ENCODE assay signal across 20 mouse cellular contexts in genomic region chr16:91830260-91830659, GRCm38 (mm10).
A peak's percentile ranks its signal among the peaks of the same experiment; 100 is the strongest.
DNase-seq lines count a peak whose midpoint lies in the region; ATAC-seq and TF ChIP-seq lines count a peak whose summit lies in the region.
"Had no signal": no experiment of that assay in that cellular context is flagged by ENCODE, and none has a peak within 500 bp of the region (broad histone marks: within the 10 kb centered on the region; RNA-seq: fewer than 3 reads in every experiment).

No protein-coding gene starts in this region.

- no peak overlapping the region for H3K9ac ChIP-seq in ES-Bruce4 (ENCODE audit: low read depth, poor library complexity, severe bottlenecking)
- no peak overlapping the region for H3K9ac ChIP-seq in hindbrain, embryonic 16.5 days (ENCODE audit: low read depth, low read length)
- H3K9ac ChIP-seq in kidney, postnatal 0 days (ENCODE audit: low read depth, low read length), result no peak overlapping the region
- H3K9ac ChIP-seq: embryonic facial prominence, embryonic 13.5 days; heart, embryonic 13.5 days; liver, embryonic 14.5 days had no signal

- peaks cover 37% of the 10 kb centered on the region for H3K36me3 ChIP-seq in E14TG2a.4 (ENCODE audit: insufficient read depth, low read length)
- H3K36me3 ChIP-seq in ES-Bruce4 (ENCODE audit: control insufficient read depth, insufficient read depth, low read length, poor library complexity, severe bottlenecking), result peaks cover 6% of the 10 kb centered on the region; the same call in 1 of the 2 replicates
- H3K36me3 ChIP-seq in hindbrain, embryonic 16.5 days (ENCODE audit: control insufficient read depth, insufficient read depth, low read length), result peaks cover 11% of the 10 kb centered on the region
- H3K36me3 ChIP-seq in kidney, postnatal 0 days (ENCODE audit: insufficient read depth, low read length), result 0 out of 2 replicates have a peak, but pooled peaks cover 4% of the 10 kb centered on the region

- TF ChIP-seq POLR2A in ES-Bruce4 (IDR thresholded peaks at IDR 0.05; ENCODE audit: insufficient read depth, low read length), result no peak

- no peak overlapping the region for H3K27ac ChIP-seq in ES-Bruce4 (ENCODE audit: insufficient read depth, low read length)
- peak overlapping the region; percentile 21 for H3K27ac ChIP-seq in hindbrain, embryonic 16.5 days (ENCODE audit: low read depth, low read length)
- H3K27ac ChIP-seq in kidney, postnatal 0 days, result peak overlapping the region; percentile 48; the same call in 1 of the 2 replicates
- H3K27ac ChIP-seq: embryonic facial prominence, embryonic 13.5 days; heart, embryonic 13.5 days; liver, embryonic 14.5 days had no signal

- DNase-seq in kidney, postnatal 0 days (ENCODE audit: low spot score), result peak; percentile 60
- no peak for DNase-seq in urinary bladder, postnatal 36 days (ENCODE audit: low spot score in 2 of 2)
- DNase-seq in thymus, postnatal 36 days, result no peak
- DNase-seq in adrenal gland, adult 8-10 months, result no peak
- DNase-seq: adrenal gland, postnatal 14 days; cerebellum, postnatal 36 days; gastrocnemius, postnatal 14 days; lung, postnatal 14 days; thymus, postnatal 25 days had no signal

- TF ChIP-seq EP300 in ES-Bruce4 (IDR thresholded peaks at IDR 0.05; ENCODE audit: insufficient read depth, low read depth, low read length), result no peak

- no peak overlapping the region for H3K4me2 ChIP-seq in hindbrain, embryonic 16.5 days (ENCODE audit: low read length)
- H3K4me2 ChIP-seq in kidney, postnatal 0 days (ENCODE audit: low read length), result peak overlapping the region; percentile 37
- H3K4me2 ChIP-seq: embryonic facial prominence, embryonic 13.5 days; heart, embryonic 13.5 days; midbrain, embryonic 11.5 days had no signal

- ATAC-seq in hindbrain, embryonic 16.5 days, result no peak
- ATAC-seq in kidney, postnatal 0 days (replicated peaks; ENCODE audit: low FRiP score, low read depth), result peak; percentile 82
- ATAC-seq in CD4-positive, CD25-positive, alpha-beta regulatory T cell, adult 4 months, result no peak
- ATAC-seq: forebrain, embryonic 14.5 days had no signal

- H3K27me3 ChIP-seq in E14TG2a.4 (ENCODE audit: insufficient read depth, low read length) (no peaks in the 10 kb centered on the region), ES-Bruce4 (ENCODE audit: control insufficient read depth, insufficient read depth, low read length, poor library complexity, severe bottlenecking) (no peaks in the 10 kb centered on the region)
- H3K27me3 ChIP-seq in hindbrain, embryonic 16.5 days (replicated peaks; ENCODE audit: control insufficient read depth, insufficient read depth, low read length), result no peaks in the 10 kb centered on the region
- no peaks in the 10 kb centered on the region for H3K27me3 ChIP-seq in kidney, postnatal 0 days (ENCODE audit: insufficient read depth, low read length)
- H3K27me3 ChIP-seq: CH12.LX; embryonic facial prominence, embryonic 13.5 days; heart, embryonic 13.5 days had no signal

- WGBS in hindbrain, embryonic 16.5 days, result 50% methylated on average over 23 of the region's 23 CpGs
- WGBS in kidney, postnatal 0 days, result 41% methylated on average over 23 of the region's 23 CpGs

- no peaks in the 10 kb centered on the region for H3K9me3 ChIP-seq in E14TG2a.4 (ENCODE audit: low read length)
- no peaks in the 10 kb centered on the region for H3K9me3 ChIP-seq in ES-Bruce4 (replicated peaks; ENCODE audit: control insufficient read depth, insufficient read depth, low read length, poor library complexity, severe bottlenecking)
- H3K9me3 ChIP-seq in hindbrain, embryonic 16.5 days (ENCODE audit: control insufficient read depth, low read length), result no peaks in the 10 kb centered on the region
- no peaks in the 10 kb centered on the region for H3K9me3 ChIP-seq in kidney, postnatal 0 days (replicated peaks; ENCODE audit: low read length)
- H3K9me3 ChIP-seq: embryonic facial prominence, embryonic 13.5 days; heart, embryonic 13.5 days had no signal

- H3K4me3 ChIP-seq in E14TG2a.4 (replicated peaks; ENCODE audit: low read length) (0 out of 2 replicates have a peak overlapping the region, but pooled peaks have one; percentile 15), ES-Bruce4 (ENCODE audit: low read depth, low read length) (peak overlapping the region; percentile 5; the same call in 1 of the 2 replicates)
- no peak overlapping the region for H3K4me3 ChIP-seq in hindbrain, embryonic 16.5 days (ENCODE audit: low read length)
- no peak overlapping the region for H3K4me3 ChIP-seq in kidney, postnatal 0 days (replicated peaks; ENCODE audit: low read depth, low read length)
- H3K4me3 ChIP-seq: embryonic facial prominence, embryonic 13.5 days; heart, embryonic 13.5 days; myocyte had no signal

- TF ChIP-seq CTCF in E14TG2a.4 (conservative IDR thresholded peaks at IDR 0.05; ENCODE audit: low read length), result no peak
- TF ChIP-seq CTCF in ES-Bruce4 (IDR thresholded peaks at IDR 0.05; ENCODE audit: low read depth, low read length), result no peak
- TF ChIP-seq CTCF in kidney, postnatal 0 days (IDR thresholded peaks at IDR 0.05; ENCODE audit: low read depth), result no peak

- H3K4me1 ChIP-seq in E14TG2a.4 (replicated peaks; ENCODE audit: low read depth, low read length) (peaks cover 47% of the 10 kb centered on the region), ES-Bruce4 (ENCODE audit: control insufficient read depth, insufficient read depth, low read length) (peaks cover 2% of the 10 kb centered on the region)
- H3K4me1 ChIP-seq in hindbrain, embryonic 16.5 days (ENCODE audit: control insufficient read depth, insufficient read depth, low read depth, low read length), result peaks cover 4% of the 10 kb centered on the region; the same call in 1 of the 2 replicates
- H3K4me1 ChIP-seq in kidney, postnatal 0 days (replicated peaks; ENCODE audit: insufficient read depth, low read length), result peaks cover 6% of the 10 kb centered on the region; the same call in 1 of the 2 replicates

Comparison
In these comparisons a context has a peak if more than half of its experiments do, and no peak if none do; other contexts are left out.
1. H3K4me3 ChIP-seq: peak in E14TG2a.4 (single experiment) and ES-Bruce4 (single experiment); none in hindbrain, embryonic 16.5 days (single experiment) and kidney, postnatal 0 days (single experiment).